Mouse (Mus musculus) regulatory T cell (primary cell): Measurements from ENCODE around the gene Msmp.

Experiments used
- in situ Hi-C: fragments of 300-600 bp; cut with MboI, MseI; formaldehyde crosslinking; loops from one replicate; pipeline ENCODE4 v1.15.1; 2025; ENCODE audit warnings: high pct_unique_total_duplicates

Gene Msmp

GRCm38 (mm10) chr4:43593453-43593852, 9.2 kb upstream of the Msmp start:
- in situ Hi-C loops: no loop called here

DNA sequence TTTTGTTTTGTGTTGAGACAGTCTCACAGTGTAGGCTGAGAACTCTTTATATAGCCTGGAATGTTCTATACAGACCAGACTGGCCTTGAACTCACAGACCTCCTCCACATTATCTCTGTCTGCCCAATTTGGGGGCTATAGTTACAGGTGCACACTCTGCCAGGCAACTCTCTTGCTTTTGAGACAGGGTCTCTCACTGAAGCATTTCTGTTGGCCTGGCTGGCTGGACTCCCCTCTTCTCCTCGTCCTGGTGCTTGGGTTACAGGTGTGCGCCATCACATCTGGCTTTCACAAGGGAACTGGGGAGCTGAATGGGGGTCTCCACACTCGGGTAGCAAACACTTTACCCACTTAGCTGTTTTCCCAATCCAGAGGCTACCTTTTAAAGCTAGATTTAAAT, 7.7 kb upstream of the Msmp start:
- in situ Hi-C loops: no loop called here

DNA sequence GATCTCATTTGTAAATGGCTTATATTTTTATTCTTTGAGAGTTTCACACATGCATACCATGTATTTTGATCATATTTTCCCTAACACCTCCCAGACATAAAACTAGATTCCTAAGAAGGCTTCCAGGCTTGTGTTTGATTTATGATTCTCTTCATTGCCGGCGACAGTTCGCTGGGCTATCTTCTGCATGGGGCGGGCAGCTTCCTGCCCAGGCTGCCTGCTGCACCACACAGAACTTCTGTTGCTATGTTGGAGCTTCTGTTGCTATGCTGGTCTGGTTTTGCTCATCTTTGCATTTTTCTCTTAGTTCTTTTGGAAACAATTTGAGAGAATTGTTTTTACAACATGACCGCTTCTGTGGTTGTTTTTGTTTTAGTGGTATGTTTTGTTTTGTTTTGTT, 7.2 kb upstream of the Msmp start:
- in situ Hi-C loops: no loop called here

DNA sequence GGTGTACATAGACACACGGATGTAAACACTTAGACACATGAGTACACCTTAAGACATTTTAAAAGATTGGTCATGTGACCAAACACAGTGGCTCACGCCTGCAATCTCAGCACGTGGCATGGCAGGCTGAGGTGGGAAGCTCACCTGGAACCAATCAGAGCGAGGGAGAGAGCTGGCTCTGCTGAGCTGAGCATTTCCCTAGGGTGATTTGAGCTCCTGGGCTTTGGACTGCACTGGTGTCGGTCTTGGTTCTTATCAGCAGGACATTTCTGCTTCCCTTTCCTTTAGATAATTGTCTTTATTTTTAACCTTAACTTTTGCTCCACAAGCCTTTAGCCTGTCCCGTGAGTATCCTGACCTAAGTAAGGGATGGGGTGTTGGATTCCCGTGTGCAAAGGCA, 3.4 kb upstream of the Msmp start:
- in situ Hi-C loops: no loop called here

- in situ Hi-C loops: no loop called here
Observed at GRCm38 (mm10) chr4:43586411-43586810, 2.1 kb upstream of the Msmp start.

DNA sequence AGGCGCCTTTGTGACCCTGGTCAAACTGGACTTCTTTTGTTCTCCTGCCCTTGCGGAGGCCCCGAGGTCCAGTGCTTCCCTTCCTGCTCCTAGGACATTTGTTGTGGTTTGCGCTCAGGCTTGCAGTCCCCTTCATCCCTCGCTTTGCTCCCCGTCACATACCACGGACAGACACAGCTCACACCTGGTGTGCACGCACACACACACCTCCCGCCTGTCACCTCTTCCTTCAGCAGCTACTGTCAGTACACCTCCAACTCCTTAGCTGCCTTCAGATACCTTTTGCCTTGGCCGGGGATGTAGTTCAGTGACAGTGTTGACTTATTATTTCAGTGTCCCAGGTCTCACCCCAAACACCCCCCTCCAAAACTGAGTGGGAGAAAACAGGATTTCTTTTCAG, 1.4 kb upstream of the Msmp start:
- in situ Hi-C loops: no loop called here

DNA sequence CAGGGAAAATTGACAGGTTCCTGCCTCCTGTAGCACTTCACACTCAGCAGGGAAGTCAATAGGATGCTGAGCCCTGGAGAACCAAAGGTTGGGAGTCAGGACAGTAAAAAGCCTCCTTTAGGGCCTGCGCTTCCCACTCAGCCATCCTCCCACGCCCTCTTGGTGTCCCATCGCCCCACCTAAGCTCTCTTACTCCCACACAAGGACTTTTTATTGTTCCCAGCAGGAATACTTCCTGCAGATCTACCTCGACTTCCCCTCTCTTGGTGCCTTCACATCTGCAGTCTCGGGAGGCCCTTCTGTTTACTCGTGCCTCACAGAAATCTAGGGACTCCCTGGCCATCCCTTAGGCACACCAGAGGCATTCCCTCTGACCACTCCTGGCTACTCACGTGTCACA, 873 bp downstream of the Msmp start:
- in situ Hi-C loops: no loop called here

GRCm38 (mm10) chr4:43582241-43582640, 2.1 kb downstream of the Msmp start:
- in situ Hi-C loops: no loop called here

GRCm38 (mm10) chr4:43581381-43581780, 2.9 kb downstream of the Msmp start:
- in situ Hi-C loops: no loop called here

DNA sequence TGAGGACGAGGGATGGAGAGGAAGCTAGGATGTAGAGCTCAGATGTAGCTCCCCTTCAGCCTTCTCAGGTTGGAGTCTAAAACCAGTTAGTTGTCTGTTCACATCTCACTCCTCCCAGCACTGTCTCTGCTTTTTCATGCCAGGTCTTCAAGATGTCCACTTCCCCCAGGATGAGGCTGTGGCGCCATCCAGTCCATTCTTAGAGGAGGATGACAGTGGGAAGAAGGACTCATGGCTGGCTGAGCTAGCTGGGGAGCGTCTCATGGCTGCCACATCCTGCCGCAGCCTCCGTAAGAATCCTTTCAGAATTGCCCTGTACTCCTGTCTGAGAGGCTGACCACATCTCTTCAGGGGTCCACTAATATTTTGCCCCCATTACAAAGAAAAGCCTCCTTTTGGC, 3.6 kb downstream of the Msmp start:
- in situ Hi-C loops: no loop called here

DNA sequence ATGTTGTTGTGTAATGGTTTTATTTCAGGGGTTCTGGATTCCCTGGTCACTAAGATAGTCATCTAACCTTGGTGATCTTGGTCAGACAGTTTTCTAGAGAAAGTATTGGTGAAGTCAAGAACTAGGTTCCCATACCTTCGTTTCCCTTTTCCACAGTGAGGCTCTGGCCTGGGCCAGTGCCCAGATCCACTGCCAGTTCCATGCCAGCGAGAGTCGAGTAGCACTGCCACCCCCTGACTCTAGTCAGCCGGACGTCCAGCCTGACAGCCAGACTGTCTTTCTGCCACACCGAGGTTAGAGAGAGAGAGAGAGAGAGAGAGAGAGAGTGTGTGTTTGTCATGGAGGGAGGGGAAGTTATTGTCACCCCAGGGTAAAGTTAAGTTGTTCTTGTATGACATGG, 4.6 kb downstream of the Msmp start:
- in situ Hi-C loops: loop anchor here (5.0 kb wide), 1 partner anchor 78 kb away; the partner anchor contains the start of gene Hint2

- in situ Hi-C loops: loop anchor here (5.0 kb wide), 1 partner anchor 78 kb away; the partner anchor contains the start of gene Hint2
Observed at GRCm38 (mm10) chr4:43579256-43579655, 5.0 kb downstream of the Msmp start.

- in situ Hi-C loops: loop anchor here (5.0 kb wide), 1 partner anchor 79 kb away; the partner anchor contains the start of gene Hint2
Observed at GRCm38 (mm10) chr4:43578376-43579204, 5.7 kb downstream of the Msmp start, which contains the start of the genes Rgp1 and Gba2. Rgp1 (plus strand) TSS chr4:43578715. Gba2 (minus strand) TSS chr4:43578873.

DNA sequence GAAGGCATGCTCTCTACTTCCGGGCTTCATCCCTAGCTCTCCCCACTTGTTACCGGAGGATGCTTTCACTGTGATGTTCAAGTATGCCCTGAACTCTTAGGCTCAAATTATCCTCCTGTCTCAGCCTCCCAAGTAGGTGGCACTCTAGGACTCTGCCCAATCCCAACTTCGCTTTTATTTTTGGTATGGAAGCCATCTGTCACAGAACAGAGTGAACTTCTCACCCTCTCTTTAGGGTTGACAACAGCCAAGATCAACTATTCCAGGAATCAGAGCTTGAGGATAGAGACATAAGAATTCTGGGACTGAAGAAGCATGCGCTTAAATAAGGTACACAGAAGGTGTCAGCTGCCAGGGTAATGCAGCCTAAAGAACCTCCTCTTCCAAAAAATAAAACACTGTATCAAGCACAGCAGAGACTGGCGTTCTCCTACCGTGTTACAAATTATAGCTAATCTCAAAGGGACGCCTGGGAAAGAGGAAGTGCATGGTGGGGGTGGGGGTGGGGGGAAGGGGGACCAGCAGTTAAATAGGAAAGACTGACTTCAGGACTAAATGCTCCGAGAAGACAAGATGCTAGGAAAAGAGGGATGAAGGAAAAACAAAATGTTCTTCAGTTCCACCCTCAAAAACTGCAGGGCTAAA, 6.9 kb downstream of the Msmp start:
- in situ Hi-C loops: loop anchor here (5.0 kb wide), 1 partner anchor 80 kb away; the partner anchor contains the start of gene Hint2

GRCm38 (mm10) chr4:43575356-43575755, 8.9 kb downstream of the Msmp start:
- in situ Hi-C loops: loop anchor here (5.0 kb wide), 1 partner anchor 82 kb away; the partner anchor contains the start of gene Hint2

GRCm38 (mm10) chr4:43573561-43573960, 10.7 kb downstream of the Msmp start:
- in situ Hi-C loops: no loop called here

DNA sequence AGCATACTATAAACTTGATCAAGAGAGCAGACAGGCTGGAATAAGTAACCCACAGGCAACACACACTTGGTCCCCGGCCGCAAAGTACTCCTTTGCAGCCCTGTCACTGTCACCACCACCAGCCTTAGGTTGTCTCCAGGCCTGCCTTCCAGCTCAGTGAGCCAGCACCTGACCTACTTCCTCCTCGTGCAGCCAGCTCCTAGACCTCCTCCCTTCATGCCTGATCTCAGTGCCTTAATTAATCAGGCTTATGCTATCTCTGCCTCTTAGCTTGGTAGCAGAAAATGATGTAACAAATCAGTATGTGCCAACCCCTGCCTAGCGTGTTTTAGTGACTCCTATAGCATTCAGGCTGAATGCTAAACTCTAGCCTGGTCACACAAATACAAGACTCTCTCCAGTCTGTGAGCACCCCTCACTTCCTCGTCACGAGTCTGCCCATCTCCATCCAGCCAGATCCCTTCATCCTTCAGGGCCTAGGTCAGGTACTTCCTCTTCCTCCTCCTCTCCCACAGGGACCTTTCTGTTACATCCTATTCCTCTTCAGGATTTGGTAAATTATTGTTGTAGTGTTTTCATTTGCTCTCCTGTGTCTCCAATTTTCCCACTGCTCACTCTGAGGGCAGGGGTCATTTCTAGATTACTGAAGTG, 12.8 kb downstream of the Msmp start:
- in situ Hi-C loops: no loop called here

DNA sequence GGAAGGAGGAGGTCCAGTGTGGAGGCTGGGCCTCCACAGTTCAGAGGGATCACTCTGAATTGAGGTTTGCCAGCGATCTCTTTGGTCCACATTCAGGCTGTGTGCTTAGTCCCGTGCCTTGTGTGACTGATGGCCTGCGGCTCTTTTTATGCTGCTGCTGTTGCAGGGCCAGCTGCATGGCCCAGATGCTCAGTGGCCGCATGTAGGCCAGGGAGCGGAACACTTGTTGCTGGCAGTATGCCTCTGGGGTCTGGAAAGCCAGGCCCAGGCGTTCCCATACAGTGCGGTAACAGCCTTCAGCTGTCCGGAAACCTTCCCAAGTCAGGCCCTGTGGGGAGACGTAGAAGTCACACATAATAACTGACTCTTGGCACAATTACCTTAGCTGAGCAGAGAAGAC, 17.2 kb downstream of the Msmp start:
- in situ Hi-C loops: loop anchor here (5.0 kb wide), 1 partner anchor 50 kb away; no protein-coding TSS in a partner anchor

DNA sequence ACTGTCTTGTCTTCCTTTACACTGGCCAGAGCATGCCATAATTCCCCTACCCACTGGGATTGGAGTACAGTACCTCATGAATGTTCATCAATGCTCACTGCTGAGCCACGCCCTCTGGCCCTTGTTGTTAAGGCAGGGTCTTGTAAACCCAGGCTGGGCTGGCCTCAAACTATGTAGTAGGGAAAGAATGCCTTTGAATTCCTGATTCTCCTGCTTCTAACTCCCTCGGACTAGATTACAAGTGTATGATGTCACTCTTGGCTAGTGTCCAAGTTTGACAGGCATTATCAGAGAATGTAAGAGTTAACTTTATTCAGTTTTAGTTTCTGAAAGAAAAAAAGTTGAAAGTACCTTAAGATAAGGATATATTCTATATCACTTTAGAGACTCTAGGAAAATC, 20.1 kb downstream of the Msmp start:
- in situ Hi-C loops: loop anchor here (5.0 kb wide), 1 partner anchor 537 kb away; the partner anchor contains the start of gene Pigo

- in situ Hi-C loops: loop anchor here (5.0 kb wide), 1 partner anchor 536 kb away; the partner anchor contains the start of gene Pigo
Observed at GRCm38 (mm10) chr4:43563601-43563875, 20.8 kb downstream of the Msmp start.

DNA sequence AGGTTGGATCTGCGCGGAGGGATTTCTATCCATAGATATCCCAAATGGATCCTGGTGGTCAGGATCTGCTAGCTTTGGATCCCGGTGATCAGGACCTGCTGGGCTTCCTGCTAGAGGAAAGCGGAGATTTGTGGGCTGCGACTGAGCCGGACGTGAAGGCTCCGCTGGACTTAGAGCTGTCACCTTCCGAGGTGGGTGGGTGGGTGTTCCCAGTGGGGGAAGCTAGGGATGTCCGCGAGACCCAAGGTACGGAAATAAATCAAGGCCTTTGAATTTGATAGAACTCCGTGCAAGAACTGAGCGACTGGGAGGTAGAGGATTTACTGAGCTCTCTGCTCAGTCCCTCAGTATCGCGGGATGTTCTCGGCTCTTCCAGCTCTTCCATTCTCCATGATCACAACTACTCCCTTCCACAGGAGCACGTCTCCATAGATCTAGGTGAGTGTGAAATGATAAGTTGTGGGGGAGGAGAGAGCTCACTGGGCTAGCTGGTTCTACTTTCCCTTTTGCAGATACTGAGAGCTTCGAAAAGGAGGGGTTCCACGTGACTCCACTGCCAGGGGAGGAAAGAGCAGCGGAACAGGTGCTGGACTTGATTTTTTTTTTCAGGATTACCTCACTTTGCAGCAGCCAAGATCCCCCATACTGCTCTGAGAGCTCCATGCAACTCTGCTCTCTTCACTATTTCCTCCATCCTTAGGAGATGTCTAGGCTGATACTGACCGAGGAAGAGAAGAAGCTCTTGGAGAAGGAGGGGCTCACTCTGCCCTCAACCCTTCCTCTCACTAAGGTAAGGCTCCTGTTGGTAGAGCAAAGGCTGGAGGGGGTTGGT, 21.3 kb downstream of the Msmp start:
- in situ Hi-C loops: loop anchor here (5.0 kb wide), 1 partner anchor 536 kb away; the partner anchor contains the start of gene Pigo
